Mouse (Mus musculus): ENCODE measurements around the gene C1qtnf6.

The C1qtnf6 gene

GRCm38 (mm10) chr15:78530671-78531450 lies at the start of gene C1qtnf6:
C1qtnf6 (minus strand) TSS chr15:78531416.
- no peak for DNase-seq (ENCODE audit: low spot score in 2 of 2)

GRCm38 (mm10) chr15:78576284-78576810 lies 45.1 kb upstream of the C1qtnf6 start:
- DNase-seq (ENCODE audit: low spot score in 2 of 2): no peak

- no peak for DNase-seq (ENCODE audit: low spot score in 2 of 2)
Measured at GRCm38 (mm10) chr15:78572658-78573397, 41.6 kb upstream of the C1qtnf6 start, which contains the start of gene Rac2. Rac2 (minus strand) TSS chr15:78572783.

- DNase-seq (ENCODE audit: low spot score in 2 of 2): no peak
Measured at GRCm38 (mm10) chr15:78572270-78572600, 41.0 kb upstream of the C1qtnf6 start.

GRCm38 (mm10) chr15:78571554-78572269 lies 40.5 kb upstream of the C1qtnf6 start:
- DNase-seq (ENCODE audit: low spot score in 2 of 2): no peak

GRCm38 (mm10) chr15:78570170-78570569 lies 39.0 kb upstream of the C1qtnf6 start:
- DNase-seq (ENCODE audit: low spot score in 2 of 2): no peak

GRCm38 (mm10) chr15:78567608-78568120 lies 36.4 kb upstream of the C1qtnf6 start:
- DNase-seq (ENCODE audit: low spot score in 2 of 2): no peak

GRCm38 (mm10) chr15:78564764-78565435 lies 33.7 kb upstream of the C1qtnf6 start:
- DNase-seq (ENCODE audit: low spot score in 2 of 2): no peak

- no peak for DNase-seq (ENCODE audit: low spot score in 2 of 2)
Measured at GRCm38 (mm10) chr15:78563937-78564336, 32.7 kb upstream of the C1qtnf6 start.

- DNase-seq (ENCODE audit: low spot score in 2 of 2): no peak
Measured at GRCm38 (mm10) chr15:78563344-78563743, 32.1 kb upstream of the C1qtnf6 start.

- no peak for DNase-seq (ENCODE audit: low spot score in 2 of 2)
Measured at GRCm38 (mm10) chr15:78559141-78559979, 28.1 kb upstream of the C1qtnf6 start.

GRCm38 (mm10) chr15:78557693-78558535 lies 26.7 kb upstream of the C1qtnf6 start:
- no peak for DNase-seq (ENCODE audit: low spot score in 2 of 2)

GRCm38 (mm10) chr15:78554545-78555313 lies 23.5 kb upstream of the C1qtnf6 start:
- no peak for DNase-seq (ENCODE audit: low spot score in 2 of 2)

- no peak for DNase-seq (ENCODE audit: low spot score in 2 of 2)
Measured at GRCm38 (mm10) chr15:78549189-78549734, 18.0 kb upstream of the C1qtnf6 start.

GRCm38 (mm10) chr15:78548711-78549110 lies 17.5 kb upstream of the C1qtnf6 start:
- no peak for DNase-seq (ENCODE audit: low spot score in 2 of 2)

- DNase-seq (ENCODE audit: low spot score in 2 of 2): no peak
Measured at GRCm38 (mm10) chr15:78548336-78548665, 17.1 kb upstream of the C1qtnf6 start.

- no peak for DNase-seq (ENCODE audit: low spot score in 2 of 2)
Measured at GRCm38 (mm10) chr15:78547415-78548335, 16.5 kb upstream of the C1qtnf6 start.
